Mouse (Mus musculus) midbrain, embryonic 16.5 days (tissue): ENCODE measurements around the gene Nat9. TPM values are rescaled to one million over a fixed set of nuclear protein-coding genes. Genes with fewer than 3 reads are reported as not detected.

Experiments
- ATAC-seq: fragments of 200-750 bp; cut with Nextera tagmentation; 2 replicates; pipeline ENCODE4 v1.8.0; 2017; ENCODE audit warnings: moderate TSS enrichment
- H3K27ac ChIP-seq: fragments of 300-500 bp; sonication (generic); 2 replicates; pipeline ENCODE4 v1.5.1; 2014; ENCODE audit warnings: mild to moderate bottlenecking, low read length, mixed read lengths
- H3K27me3 ChIP-seq: fragments of 300-500 bp; sonication (generic); 2 replicates; pipeline ENCODE4 v1.6.1; 2014; ENCODE audit warnings: low read depth, low read length, mixed read lengths; ENCODE audit not compliant: control insufficient read depth, insufficient read depth
- H3K36me3 ChIP-seq: fragments of 300-500 bp; sonication (generic); 2 replicates; pipeline ENCODE4 v1.6.1; 2014; ENCODE audit warnings: mild to moderate bottlenecking, low read length, moderate library complexity, mixed read lengths; ENCODE audit not compliant: control insufficient read depth, insufficient read depth
- H3K4me1 ChIP-seq: fragments of 300-500 bp; sonication (generic); 2 replicates; pipeline ENCODE4 v1.6.1; 2014; ENCODE audit warnings: mild to moderate bottlenecking, low read length, mixed read lengths; ENCODE audit not compliant: control insufficient read depth, insufficient read depth
- H3K4me2 ChIP-seq: fragments of 300-500 bp; sonication (generic); 2 replicates; pipeline ENCODE4 v1.6.1; 2014; ENCODE audit warnings: mild to moderate bottlenecking, low read length, mixed read lengths
- H3K4me3 ChIP-seq: fragments of 300-500 bp; sonication (generic); 2 replicates; pipeline ENCODE4 v1.5.1; 2014; ENCODE audit warnings: low read depth, mild to moderate bottlenecking, low read length, moderate library complexity, mixed read lengths
- H3K9ac ChIP-seq: fragments of 300-500 bp; sonication (generic); 2 replicates; pipeline ENCODE4 v1.6.1; 2014; ENCODE audit warnings: low read depth, low read length, mixed read lengths
- H3K9me3 ChIP-seq: fragments of 300-500 bp; sonication (generic); replicated peaks from 2 replicates; pipeline ENCODE4 v1.6.1; 2014; ENCODE audit warnings: mild to moderate bottlenecking, low read length, mixed read lengths; ENCODE audit not compliant: control insufficient read depth, poor library complexity, severe bottlenecking
- WGBS: fragments of 180-500 bp; shearing (Covaris S2); extraction: QIAGEN DNeasy Blood & Tissue Kit; methylation state at CpG from one replicate; pipeline ENCODE4 v1.1.7; 2014; 5-methylcytosine and 5-hydroxymethylcytosine counted together
- polyA plus RNA-seq: library from polyadenylated mRNA; unstranded; fragments of >200 nt; fragmentation: Nextera tagmentation; extraction: Ambion mirVana; gene quantifications from 2 replicates; pipeline ENCODE4 v1.2.1, GENCODE M21; 2015

The Nat9 gene
- polyA plus RNA-seq, 1 experiment from 2014 or later: 23.9 TPM

DNA sequence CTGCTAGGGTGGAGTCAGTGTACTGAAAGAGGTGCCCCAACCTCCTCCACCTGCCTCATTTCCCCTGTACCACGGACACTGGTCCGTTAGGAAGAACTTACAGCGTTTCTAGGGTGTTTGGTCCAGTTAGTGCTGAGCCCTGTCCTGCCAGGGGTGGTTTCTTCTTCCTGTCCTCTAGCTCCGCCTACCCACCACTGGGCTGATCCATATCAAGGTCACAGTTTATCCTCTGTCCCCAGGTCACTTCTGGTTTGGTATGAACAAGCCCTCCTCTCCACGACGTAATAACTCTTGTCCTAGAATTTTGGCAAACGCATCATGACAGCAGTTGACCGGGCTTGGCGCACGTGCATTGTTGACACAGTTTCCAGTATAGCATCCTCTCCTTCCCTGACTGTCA, 32.0 kb upstream of the Nat9 start:
- no peaks in the 10 kb centered on the region for H3K27me3 ChIP-seq
- no peak overlapping the region for H3K4me3 ChIP-seq
- no peaks in the 10 kb centered on the region for H3K36me3 ChIP-seq
- WGBS: 93% methylated on average over 10 of the region's 10 CpGs
- no peak overlapping the region for H3K4me2 ChIP-seq
- no peak overlapping the region for H3K9ac ChIP-seq
- no peak for ATAC-seq
- peaks cover 17% of the 10 kb centered on the region; the same call in 1 of the 2 replicates for H3K4me1 ChIP-seq
- H3K27ac ChIP-seq: no peak overlapping the region
- no peaks in the 10 kb centered on the region for H3K9me3 ChIP-seq

DNA sequence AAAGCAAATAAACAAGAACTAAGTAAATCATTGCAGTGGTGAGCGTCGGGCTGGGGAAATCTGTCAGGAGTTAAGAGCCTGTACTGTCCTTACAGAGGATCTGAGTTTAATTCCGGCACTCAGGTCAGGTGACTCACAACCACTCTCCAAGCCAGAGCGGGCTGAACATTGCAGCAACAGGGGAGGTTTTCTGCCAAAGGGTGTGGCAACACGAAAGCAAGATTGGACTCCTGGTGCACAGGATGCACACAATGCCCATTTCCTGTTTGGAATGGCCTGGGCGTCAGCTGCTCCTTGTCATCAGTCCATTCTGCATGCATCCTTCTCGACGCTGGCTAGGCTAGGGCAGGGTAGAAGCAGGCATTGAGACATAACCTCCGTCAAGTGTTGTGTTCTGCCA, 31.6 kb upstream of the Nat9 start:
- H3K27me3 ChIP-seq: no peaks in the 10 kb centered on the region
- ATAC-seq: no peak
- no peak overlapping the region for H3K4me2 ChIP-seq
- 84% methylated on average over 9 of the region's 9 CpGs for WGBS
- H3K27ac ChIP-seq: no peak overlapping the region
- H3K4me1 ChIP-seq: peaks cover 17% of the 10 kb centered on the region; the same call in 1 of the 2 replicates
- H3K9me3 ChIP-seq: no peaks in the 10 kb centered on the region
- H3K4me3 ChIP-seq: no peak overlapping the region
- H3K36me3 ChIP-seq: no peaks in the 10 kb centered on the region
- H3K9ac ChIP-seq: no peak overlapping the region

DNA sequence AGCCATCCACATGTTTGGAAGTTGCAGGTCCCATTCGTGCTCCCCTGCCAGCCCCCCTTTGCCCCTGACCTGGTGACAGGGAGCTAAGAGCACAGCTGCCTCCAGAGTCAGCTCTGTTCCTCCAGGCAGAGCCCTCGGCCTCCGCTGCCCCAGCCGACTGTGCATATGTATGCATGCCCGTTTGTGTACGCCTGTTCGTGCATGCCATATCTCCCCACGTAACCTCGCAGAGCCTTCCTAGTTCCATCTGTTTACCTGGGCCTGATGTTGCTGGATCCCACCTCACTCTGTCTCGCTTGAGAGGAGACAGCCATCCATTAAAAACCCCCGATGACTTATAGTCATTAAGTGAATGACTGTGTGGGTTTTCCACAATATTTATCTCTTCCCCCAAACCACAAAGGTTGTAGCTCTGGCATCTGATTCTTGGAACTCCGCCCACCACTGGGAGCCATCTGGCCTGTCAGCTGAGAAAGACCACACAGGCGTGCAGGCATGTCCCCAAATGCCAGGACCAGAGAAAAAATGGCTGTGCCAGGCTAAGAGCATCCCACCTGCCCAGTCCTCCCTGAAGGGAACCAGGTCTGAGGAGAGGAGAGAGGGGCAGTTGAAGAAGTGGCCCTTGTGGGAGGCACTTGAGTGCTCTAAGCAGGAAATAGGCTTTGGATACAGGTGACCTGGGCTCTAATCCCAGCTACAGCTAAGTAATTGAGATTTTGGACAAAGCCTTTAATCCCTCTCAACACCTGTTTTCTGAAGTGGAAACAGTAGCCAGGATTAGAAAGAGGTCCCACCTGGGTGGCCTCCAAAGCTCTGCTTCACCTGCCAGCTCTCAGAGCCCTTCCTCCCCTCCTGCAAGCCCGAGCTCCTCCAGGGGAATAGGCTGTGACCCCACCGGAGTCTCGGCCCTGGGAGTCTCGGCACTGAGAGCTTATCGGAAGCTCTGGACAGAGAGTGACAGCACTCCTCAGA, 30.1 kb upstream of the Nat9 start:
- no peaks in the 10 kb centered on the region for H3K36me3 ChIP-seq
- no peak overlapping the region for H3K27ac ChIP-seq
- peaks cover 10% of the 10 kb centered on the region; the same call in 1 of the 2 replicates for H3K4me1 ChIP-seq
- 0 out of 2 replicates have a peak overlapping the region, but pooled peaks have one; percentile 25 for H3K9ac ChIP-seq
- no peak overlapping the region for H3K4me2 ChIP-seq
- H3K27me3 ChIP-seq: no peaks in the 10 kb centered on the region
- no peak for ATAC-seq
- H3K4me3 ChIP-seq: no peak overlapping the region
- no peaks in the 10 kb centered on the region for H3K9me3 ChIP-seq
- WGBS: 59% methylated on average over 18 of the region's 18 CpGs

DNA sequence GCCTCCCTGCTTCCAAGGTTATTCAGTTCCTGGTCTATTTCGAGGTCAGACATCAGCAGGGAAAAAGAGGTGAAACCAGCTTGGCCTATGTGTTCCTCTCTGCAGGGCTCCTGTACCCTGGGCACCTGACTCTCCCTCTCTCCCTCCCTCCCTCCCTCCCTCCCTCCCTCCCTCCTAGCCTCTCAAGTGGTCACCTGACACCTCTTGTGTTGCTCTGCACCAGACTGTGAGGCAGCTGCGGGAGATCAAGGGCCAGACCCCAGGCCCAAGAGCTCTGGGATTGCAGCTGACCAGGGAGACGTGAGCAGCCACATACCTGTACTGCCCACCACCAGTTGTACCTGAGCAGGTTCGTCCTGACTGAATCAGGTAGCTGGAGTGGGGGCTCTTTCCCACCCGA, 27.5 kb upstream of the Nat9 start:
- H3K9me3 ChIP-seq: no peaks in the 10 kb centered on the region
- H3K36me3 ChIP-seq: no peaks in the 10 kb centered on the region
- no peak for ATAC-seq
- H3K4me3 ChIP-seq: no peak overlapping the region
- no peak overlapping the region for H3K9ac ChIP-seq
- peaks cover 3% of the 10 kb centered on the region; the same call in 1 of the 2 replicates for H3K4me1 ChIP-seq
- WGBS: 48% methylated on average over 5 of the region's 5 CpGs
- H3K27me3 ChIP-seq: no peaks in the 10 kb centered on the region
- no peak overlapping the region for H3K4me2 ChIP-seq
- no peak overlapping the region for H3K27ac ChIP-seq

DNA sequence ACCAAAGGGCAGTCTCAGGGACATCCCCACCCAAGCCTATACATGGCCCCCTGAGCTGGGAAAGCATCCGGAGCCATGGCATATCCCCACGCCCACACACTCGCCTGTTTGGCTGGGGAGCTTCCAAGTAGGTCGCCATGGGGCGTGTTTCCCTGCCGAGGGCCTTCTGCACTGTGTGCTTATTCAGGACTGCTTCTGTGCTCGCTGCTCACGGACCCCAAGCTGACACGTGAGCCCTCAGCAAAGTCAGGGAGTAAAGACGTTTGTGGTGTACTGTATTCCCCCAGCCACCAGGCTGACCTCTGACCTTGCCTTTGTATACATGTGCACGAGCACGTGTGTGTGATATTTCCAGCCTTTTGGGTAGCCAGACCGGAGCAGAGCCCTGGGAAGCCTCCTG, 24.5 kb upstream of the Nat9 start:
- Histone ChIP-seq H3K27ac (no peak overlapping the region), H3K9me3 (no peaks in the 10 kb centered on the region), H3K9ac (no peak overlapping the region), H3K27me3 (no peaks in the 10 kb centered on the region), H3K4me1 (no peaks in the 10 kb centered on the region), H3K36me3 (0 out of 2 replicates have a peak, but pooled peaks cover 8% of the 10 kb centered on the region), H3K4me3 (no peak overlapping the region), H3K4me2 (no peak overlapping the region)
- 54% methylated on average over 13 of the region's 13 CpGs for WGBS
- no peak; the same call in 1 of the 2 replicates for ATAC-seq

DNA sequence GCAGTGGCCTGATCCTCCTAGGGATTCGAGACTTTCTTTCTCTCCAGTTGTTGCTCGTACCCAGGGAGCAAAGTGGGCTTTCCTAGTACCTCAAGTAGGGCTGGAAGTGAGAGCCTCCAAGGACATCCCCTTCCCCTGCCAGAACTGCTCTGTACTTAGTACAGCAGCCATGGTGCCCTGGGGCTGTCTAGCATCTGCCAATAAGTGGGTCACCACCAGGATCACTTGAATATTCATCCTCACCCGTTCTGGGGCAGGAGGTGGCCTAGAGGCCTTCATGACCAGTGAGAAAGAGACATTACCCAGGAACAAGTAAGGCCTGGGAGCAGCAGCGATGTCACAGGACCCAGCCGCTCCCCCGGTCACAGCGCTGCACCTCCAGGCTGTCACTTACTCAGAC, 22.3 kb upstream of the Nat9 start:
- Histone ChIP-seq H3K27ac (no peak overlapping the region), H3K4me1 (no peaks in the 10 kb centered on the region), H3K27me3 (no peaks in the 10 kb centered on the region), H3K36me3 (peaks cover 12% of the 10 kb centered on the region), H3K4me3 (no peak overlapping the region), H3K9ac (no peak overlapping the region), H3K9me3 (no peaks in the 10 kb centered on the region), H3K4me2 (no peak overlapping the region)
- no peak for ATAC-seq
- WGBS: 75% methylated on average over 7 of the region's 7 CpGs

DNA sequence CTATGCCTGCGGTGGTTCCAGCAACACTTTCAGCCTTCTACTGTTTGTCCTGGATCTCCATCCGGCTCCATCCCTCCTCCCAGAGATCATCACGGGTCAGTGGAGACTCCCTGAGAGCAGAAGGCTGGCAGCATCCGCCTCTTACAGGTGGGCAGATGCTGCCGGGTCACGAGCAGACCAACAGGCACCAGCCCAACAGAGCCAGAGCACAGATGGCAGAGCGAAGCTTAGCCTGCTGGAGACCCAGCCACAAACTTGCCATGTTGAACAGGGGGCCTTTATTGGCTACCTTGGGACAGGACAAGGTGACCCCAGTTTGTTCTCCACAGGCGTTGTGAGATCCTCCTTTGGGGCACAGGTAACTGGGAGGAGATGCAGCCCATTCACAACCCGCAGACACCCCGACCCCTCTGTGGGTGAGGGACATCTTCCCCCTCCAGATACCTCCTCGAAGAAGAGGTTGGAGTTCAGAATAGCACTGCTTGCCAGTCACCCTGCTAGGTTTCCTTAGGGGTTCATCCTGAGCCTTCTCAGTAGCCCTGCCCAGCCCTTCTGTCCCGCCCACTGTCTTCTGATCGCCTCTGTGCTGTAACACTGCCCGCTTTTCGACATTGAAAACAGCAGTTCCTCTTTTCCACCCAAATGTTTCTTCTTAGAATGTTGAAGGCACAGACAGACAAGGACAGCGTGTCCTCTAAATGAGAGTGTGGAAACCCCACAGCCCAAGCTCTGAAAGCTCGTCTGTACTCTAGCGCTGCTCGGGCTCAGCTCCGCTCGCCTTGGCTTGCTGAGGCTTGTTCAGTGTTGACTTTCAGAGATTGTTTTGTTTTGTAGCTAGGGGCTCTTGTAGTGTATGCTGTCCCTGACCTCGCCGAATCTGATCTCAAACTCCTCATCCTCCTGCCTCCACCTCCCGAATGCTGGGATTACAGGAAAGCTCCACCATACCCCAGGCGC, 21.4 kb upstream of the Nat9 start:
- no peak overlapping the region for H3K9ac ChIP-seq
- WGBS: 75% methylated on average over 25 of the region's 25 CpGs
- no peak overlapping the region for H3K4me2 ChIP-seq
- H3K36me3 ChIP-seq: peaks cover 12% of the 10 kb centered on the region
- no peaks in the 10 kb centered on the region for H3K9me3 ChIP-seq
- H3K27me3 ChIP-seq: no peaks in the 10 kb centered on the region
- no peak for ATAC-seq
- H3K4me3 ChIP-seq: no peak overlapping the region
- H3K27ac ChIP-seq: no peak overlapping the region
- no peaks in the 10 kb centered on the region for H3K4me1 ChIP-seq

DNA sequence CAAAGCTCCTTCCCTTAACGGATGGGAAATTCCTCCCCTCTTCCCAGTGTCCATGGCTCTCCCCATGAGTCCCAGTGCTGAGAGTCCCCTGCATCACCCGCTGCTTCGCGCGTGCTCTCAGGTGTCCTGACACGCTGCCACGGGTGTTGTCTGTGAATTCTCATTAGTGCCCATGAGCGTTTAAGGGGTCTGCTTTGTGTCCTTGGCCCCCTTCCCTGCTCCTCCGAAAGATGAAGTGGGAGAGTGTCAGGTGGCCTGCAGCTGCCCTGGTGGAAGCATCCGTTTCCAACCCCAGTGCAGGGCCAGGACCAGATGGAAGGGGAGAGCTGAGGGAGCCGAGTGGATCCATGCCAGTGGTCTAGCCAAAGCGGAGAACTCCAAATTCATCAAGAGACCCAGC, 20.5 kb upstream of the Nat9 start:
- Histone ChIP-seq H3K9ac (no peak overlapping the region), H3K4me3 (no peak overlapping the region), H3K27me3 (no peaks in the 10 kb centered on the region), H3K36me3 (peaks cover 14% of the 10 kb centered on the region), H3K4me2 (no peak overlapping the region), H3K4me1 (no peaks in the 10 kb centered on the region), H3K27ac (no peak overlapping the region), H3K9me3 (no peaks in the 10 kb centered on the region)
- ATAC-seq: no peak
- 76% methylated on average over 12 of the region's 12 CpGs for WGBS
